Mouse (Mus musculus): ENCODE measurements around the gene Hist1h2bn. TPM values are rescaled to one million over a fixed set of nuclear protein-coding genes. Genes with fewer than 3 reads are reported as not detected.
"Not testable (repeated sequence)": the region's sequence is repeated elsewhere in the genome, so short reads cannot be mapped to it uniquely, and the experiment has no call there.

Gene Hist1h2bn
- polyA plus RNA-seq, 1 experiment from 2014 or later: 1.8 TPM

GRCm38 (mm10) chr13:21734010-21734905 lies 19.7 kb upstream of the Hist1h2bn start:
- H3K4me2 ChIP-seq (ENCODE audit: low read length): peak overlapping the region; percentile 68
- under 1% methylated on average over 21 of the region's 21 CpGs for WGBS
- ATAC-seq (replicated peaks; ENCODE audit: low FRiP score, low read depth) (peak; percentile 78), DNase-seq (ENCODE audit: low spot score) (peak; percentile 97)
- no peaks in the 10 kb centered on the region for H3K27me3 ChIP-seq (ENCODE audit: insufficient read depth, low read length)
- peak overlapping the region; percentile 47 for H3K4me3 ChIP-seq (replicated peaks; ENCODE audit: low read depth, low read length)
- H3K4me1 ChIP-seq (replicated peaks; ENCODE audit: insufficient read depth, low read length): no peaks in the 10 kb centered on the region
- peak overlapping the region; percentile 62 for H3K9ac ChIP-seq (ENCODE audit: low read depth, low read length)
- no peaks in the 10 kb centered on the region for H3K36me3 ChIP-seq (ENCODE audit: insufficient read depth, low read length)
- H3K27ac ChIP-seq: peak overlapping the region; percentile 93
- TF ChIP-seq CTCF (IDR thresholded peaks at IDR 0.05; ENCODE audit: low read depth): peak; percentile 92
- no peaks in the 10 kb centered on the region for H3K9me3 ChIP-seq (replicated peaks; ENCODE audit: low read length)

DNA sequence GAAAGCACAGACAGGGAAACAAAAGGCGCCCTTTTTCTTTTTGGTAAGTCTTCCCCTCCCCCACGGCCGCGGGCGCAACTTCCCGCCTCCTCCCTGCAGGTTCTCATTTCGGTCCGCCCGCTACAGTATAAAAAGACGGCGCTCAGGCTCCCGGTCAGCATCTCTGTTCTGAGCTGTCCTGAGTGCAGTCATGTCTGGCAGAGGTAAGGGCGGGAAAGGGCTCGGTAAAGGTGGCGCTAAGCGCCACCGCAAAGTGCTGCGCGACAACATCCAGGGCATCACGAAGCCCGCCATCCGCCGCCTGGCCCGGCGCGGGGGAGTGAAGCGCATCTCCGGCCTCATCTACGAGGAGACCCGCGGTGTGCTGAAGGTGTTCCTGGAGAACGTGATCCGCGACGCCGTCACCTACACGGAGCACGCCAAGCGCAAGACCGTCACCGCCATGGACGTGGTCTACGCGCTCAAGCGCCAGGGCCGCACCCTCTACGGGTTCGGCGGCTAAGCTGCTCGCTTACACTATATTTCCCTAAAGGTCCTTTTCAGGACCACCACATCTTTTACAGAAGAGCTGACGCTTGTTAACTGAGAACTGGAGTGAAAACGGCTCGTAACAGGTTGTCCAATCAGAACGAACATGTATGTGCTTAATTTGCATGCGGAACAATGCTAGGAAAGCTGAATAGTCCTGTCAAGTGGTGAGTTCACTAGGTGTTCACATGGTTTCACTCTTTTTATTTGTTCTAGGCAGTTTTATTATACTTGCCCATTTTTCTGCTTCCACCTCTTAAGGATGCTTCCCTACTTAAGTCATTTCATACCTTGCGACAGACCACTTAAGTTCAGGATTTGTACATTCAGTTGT lies 18.8 kb upstream of the Hist1h2bn start, which contains the start of gene Hist1h4j:
Gene Hist1h4j (plus strand): TSS at position 159 of the 862 bp plus-strand sequence.
- Histone ChIP-seq H3K4me2 (ENCODE audit: low read length) (peak within 1 kb of the TSS; percentile 68), H3K27ac (peak within 1 kb of the TSS; percentile 93), H3K9ac (ENCODE audit: low read depth, low read length) (peak within 1 kb of the TSS; percentile 62), H3K4me3 (replicated peaks; ENCODE audit: low read depth, low read length) (peak within 1 kb of the TSS; percentile 47)
- H3K9me3 ChIP-seq (replicated peaks; ENCODE audit: low read length); H3K27me3 ChIP-seq (ENCODE audit: insufficient read depth, low read length); H3K4me1 ChIP-seq (replicated peaks; ENCODE audit: insufficient read depth, low read length); H3K36me3 ChIP-seq (ENCODE audit: insufficient read depth, low read length): not testable (repeated sequence)
- ATAC-seq (replicated peaks; ENCODE audit: low FRiP score, low read depth) (peak; percentile 85), DNase-seq (ENCODE audit: low spot score) (peak; percentile 92)
- WGBS: under 1% methylated on average over 43 of the region's 56 CpGs

DNA sequence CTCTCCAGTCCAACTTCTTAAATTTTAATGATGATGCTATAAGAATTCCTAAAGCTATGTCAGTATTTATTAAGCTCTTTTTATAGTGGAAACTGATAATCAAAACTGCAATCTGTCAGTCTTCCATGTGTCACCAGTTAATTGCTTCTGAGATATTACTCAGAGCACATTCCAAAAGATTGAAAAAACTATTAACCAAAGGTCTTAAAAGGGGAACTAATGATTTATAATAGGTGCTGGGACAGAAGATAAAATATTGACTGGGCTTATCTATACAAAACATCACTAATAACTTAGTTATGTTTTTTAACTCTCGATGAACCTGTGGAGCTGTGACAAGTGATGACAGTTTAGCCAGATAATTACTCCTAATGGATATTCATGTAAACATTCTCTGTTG lies 8.9 kb upstream of the Hist1h2bn start:
- H3K4me2 ChIP-seq (ENCODE audit: low read length): no peak overlapping the region
- no peak overlapping the region for H3K27ac ChIP-seq
- no peak for TF ChIP-seq CTCF (IDR thresholded peaks at IDR 0.05; ENCODE audit: low read depth)
- no peaks in the 10 kb centered on the region for H3K36me3 ChIP-seq (ENCODE audit: insufficient read depth, low read length)
- no peak overlapping the region for H3K9ac ChIP-seq (ENCODE audit: low read depth, low read length)
- ATAC-seq (replicated peaks; ENCODE audit: low FRiP score, low read depth): no peak
- no peaks in the 10 kb centered on the region for H3K4me1 ChIP-seq (replicated peaks; ENCODE audit: insufficient read depth, low read length)
- H3K9me3 ChIP-seq (replicated peaks; ENCODE audit: low read length): no peaks in the 10 kb centered on the region
- no peaks in the 10 kb centered on the region for H3K27me3 ChIP-seq (ENCODE audit: insufficient read depth, low read length)
- H3K4me3 ChIP-seq (replicated peaks; ENCODE audit: low read depth, low read length): no peak overlapping the region
- WGBS: 78% methylated on average over 1 of the region's 1 CpGs
- DNase-seq (ENCODE audit: low spot score): no peak

DNA sequence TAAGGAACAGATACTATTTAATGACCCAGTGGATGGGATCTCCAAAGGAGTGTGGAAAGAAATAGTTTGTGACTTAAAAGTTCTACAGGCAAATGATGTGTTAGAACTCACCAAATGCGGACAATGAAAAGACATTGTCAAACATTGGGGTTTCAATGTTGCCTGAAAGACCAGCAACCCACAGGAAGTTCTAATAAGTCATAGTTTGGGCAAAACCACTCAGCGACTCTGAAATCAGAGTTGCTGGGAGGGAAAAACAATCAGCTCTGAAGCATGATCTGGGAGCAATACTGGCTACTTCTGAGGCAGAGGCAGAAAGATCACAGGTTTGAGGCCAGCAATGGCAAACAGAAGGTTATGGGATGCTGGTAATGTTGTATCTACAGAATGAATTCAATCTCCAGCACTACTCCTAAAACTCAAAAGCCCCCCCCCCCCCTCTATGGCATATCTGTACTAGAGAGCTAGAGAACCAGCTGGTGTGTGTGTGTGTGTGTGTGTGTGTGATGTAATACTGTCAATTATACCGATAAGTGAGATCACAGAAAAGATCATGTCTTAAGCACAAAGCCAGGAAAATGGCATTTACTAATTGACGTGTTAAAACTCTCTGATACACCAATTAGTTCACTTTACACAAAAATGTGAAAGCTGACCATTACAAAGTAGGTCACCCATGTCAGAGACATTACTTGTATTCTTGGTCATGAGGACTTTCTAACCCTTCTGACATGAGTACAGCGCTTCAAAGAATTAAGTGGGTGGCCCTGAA lies 4.3 kb upstream of the Hist1h2bn start:
- ATAC-seq (replicated peaks; ENCODE audit: low FRiP score, low read depth) (no peak), DNase-seq (ENCODE audit: low spot score) (peak; percentile 38)
- no peak for TF ChIP-seq CTCF (IDR thresholded peaks at IDR 0.05; ENCODE audit: low read depth)
- no peaks in the 10 kb centered on the region for H3K27me3 ChIP-seq (ENCODE audit: insufficient read depth, low read length)
- no peaks in the 10 kb centered on the region for H3K9me3 ChIP-seq (replicated peaks; ENCODE audit: low read length)
- peak overlapping the region; percentile 86; the same call in 1 of the 2 replicates for H3K27ac ChIP-seq
- peak overlapping the region; percentile 43 for H3K9ac ChIP-seq (ENCODE audit: low read depth, low read length)
- peak overlapping the region; percentile 35 for H3K4me3 ChIP-seq (replicated peaks; ENCODE audit: low read depth, low read length)
- no peaks in the 10 kb centered on the region for H3K4me1 ChIP-seq (replicated peaks; ENCODE audit: insufficient read depth, low read length)
- 5% methylated on average over 5 of the region's 5 CpGs for WGBS
- H3K4me2 ChIP-seq (ENCODE audit: low read length): peak overlapping the region; percentile 51
- H3K36me3 ChIP-seq (ENCODE audit: insufficient read depth, low read length): no peaks in the 10 kb centered on the region

GRCm38 (mm10) chr13:21750159-21751017 lies 3.5 kb upstream of the Hist1h2bn start, which contains the start of gene Hist1h4k:
Gene Hist1h4k (minus strand): TSS chr13:21750505.
- peak within 1 kb of the TSS; percentile 51 for H3K4me2 ChIP-seq (ENCODE audit: low read length)
- H3K9me3 ChIP-seq (replicated peaks; ENCODE audit: low read length); H3K36me3 ChIP-seq (ENCODE audit: insufficient read depth, low read length); H3K27me3 ChIP-seq (ENCODE audit: insufficient read depth, low read length); H3K4me1 ChIP-seq (replicated peaks; ENCODE audit: insufficient read depth, low read length): not testable (repeated sequence)
- DNase-seq (ENCODE audit: low spot score): peak; percentile 90
- H3K9ac ChIP-seq (ENCODE audit: low read depth, low read length): peak within 1 kb of the TSS; percentile 43
- peak within 1 kb of the TSS; percentile 35 for H3K4me3 ChIP-seq (replicated peaks; ENCODE audit: low read depth, low read length)
- peak; percentile 70 for ATAC-seq (replicated peaks; ENCODE audit: low FRiP score, low read depth)
- H3K27ac ChIP-seq: peak within 1 kb of the TSS; percentile 86
- WGBS: under 1% methylated on average over 43 of the region's 56 CpGs
